Mouse (Mus musculus) intestine, embryonic 16.5 days (tissue): ENCODE results near the gene Clcn3. TPM values are rescaled to one million over a fixed set of nuclear protein-coding genes. Genes with fewer than 3 reads are reported as not detected.

ENCODE experiments used
- ATAC-seq: fragments of 200-750 bp; cut with Nextera tagmentation; 2 replicates; pipeline ENCODE4 v1.8.0; 2017; ENCODE audit warnings: moderate TSS enrichment, moderate library complexity
- H3K27ac ChIP-seq: fragments of 300-500 bp; sonication (generic); 2 replicates; pipeline ENCODE4 v1.5.1; 2014; ENCODE audit warnings: mild to moderate bottlenecking, low read length
- H3K27me3 ChIP-seq: fragments of 300-500 bp; sonication (generic); replicated peaks from 2 replicates; pipeline ENCODE4 v1.6.1; 2014; ENCODE audit warnings: low read length, control low read depth, mixed read lengths; ENCODE audit not compliant: control insufficient read depth, insufficient read depth
- H3K36me3 ChIP-seq: fragments of 300-500 bp; sonication (generic); 2 replicates; pipeline ENCODE4 v1.6.1; 2014; ENCODE audit warnings: low read length, control low read depth; ENCODE audit not compliant: control insufficient read depth, insufficient read depth
- H3K4me1 ChIP-seq: fragments of 300-500 bp; sonication (generic); 2 replicates; pipeline ENCODE4 v1.6.1; 2014; ENCODE audit warnings: low read length, control low read depth, mixed read lengths; ENCODE audit not compliant: control insufficient read depth, insufficient read depth
- H3K4me2 ChIP-seq: fragments of 300-500 bp; sonication (generic); 2 replicates; pipeline ENCODE4 v1.6.1; 2014; ENCODE audit warnings: low read depth, low read length, control low read depth
- H3K4me3 ChIP-seq: fragments of 300-500 bp; sonication (generic); 2 replicates; pipeline ENCODE4 v1.5.1; 2014; ENCODE audit warnings: mild to moderate bottlenecking, low read length
- H3K9ac ChIP-seq: fragments of 300-500 bp; sonication (generic); 2 replicates; pipeline ENCODE4 v1.6.1; 2014; ENCODE audit warnings: low read depth, low read length
- H3K9me3 ChIP-seq: fragments of 300-500 bp; sonication (generic); 2 replicates; pipeline ENCODE4 v1.6.1; 2016; ENCODE audit warnings: low read length, control low read depth; ENCODE audit not compliant: control insufficient read depth
- WGBS: fragments of 180-500 bp; shearing (Covaris S2); extraction: QIAGEN DNeasy Blood & Tissue Kit; methylation state at CpG from one replicate; pipeline ENCODE4 v1.1.7; 2014; 5-methylcytosine and 5-hydroxymethylcytosine counted together
- polyA plus RNA-seq: library from polyadenylated mRNA; unstranded; fragments of >200 nt; fragmentation: Nextera tagmentation; extraction: Ambion mirVana; gene quantifications from 2 replicates; pipeline ENCODE4 v1.2.1, GENCODE M21; 2015

Gene Clcn3
- polyA plus RNA-seq, 1 experiment from 2014 or later, result 30.2 TPM

GRCm38 (mm10) chr8:60938717-60939424 lies 44.2 kb downstream of the Clcn3 start:
- H3K36me3 ChIP-seq, result no peaks in the 10 kb centered on the region
- no peak overlapping the region for H3K27ac ChIP-seq
- no peak overlapping the region for H3K4me3 ChIP-seq
- no peaks in the 10 kb centered on the region for H3K27me3 ChIP-seq
- no peak overlapping the region for H3K9ac ChIP-seq
- 53% methylated on average over 3 of the region's 3 CpGs for WGBS
- no peaks in the 10 kb centered on the region for H3K4me1 ChIP-seq
- no peak for ATAC-seq
- no peaks in the 10 kb centered on the region for H3K9me3 ChIP-seq
- H3K4me2 ChIP-seq, result no peak overlapping the region

DNA sequence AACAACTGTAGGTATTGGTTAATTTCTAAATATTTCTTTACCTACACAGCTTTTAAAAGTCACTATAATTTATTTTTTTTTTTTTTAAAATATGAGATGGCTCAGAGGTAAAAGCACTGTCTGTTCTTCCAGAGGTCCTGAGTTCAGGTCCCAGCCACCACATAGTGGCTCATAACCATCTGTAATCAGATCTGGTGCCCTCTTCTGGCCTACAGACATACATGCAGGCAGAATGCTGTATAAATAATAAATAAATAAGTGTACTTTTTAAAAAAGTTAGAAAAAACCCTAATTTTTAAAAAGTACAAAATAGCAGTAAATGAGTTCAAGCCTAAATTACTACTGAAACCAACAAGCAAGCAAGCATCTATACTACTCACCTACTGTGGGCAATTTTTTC lies 49.5 kb downstream of the Clcn3 start:
- Histone ChIP-seq H3K9me3 (no peaks in the 10 kb centered on the region), H3K4me3 (no peak overlapping the region), H3K27ac (no peak overlapping the region), H3K4me2 (no peak overlapping the region), H3K36me3 (no peaks in the 10 kb centered on the region), H3K9ac (no peak overlapping the region), H3K4me1 (no peaks in the 10 kb centered on the region), H3K27me3 (no peaks in the 10 kb centered on the region)
- ATAC-seq, result no peak

GRCm38 (mm10) chr8:60920176-60920575 lies 62.9 kb downstream of the Clcn3 start:
- 83% methylated on average over 4 of the region's 4 CpGs for WGBS
- no peak overlapping the region for H3K9ac ChIP-seq
- no peak overlapping the region for H3K4me3 ChIP-seq
- no peak overlapping the region for H3K27ac ChIP-seq
- no peak for ATAC-seq
- peaks cover 2% of the 10 kb centered on the region; the same call in 1 of the 2 replicates for H3K36me3 ChIP-seq
- H3K9me3 ChIP-seq, result no peaks in the 10 kb centered on the region
- H3K27me3 ChIP-seq, result no peaks in the 10 kb centered on the region
- H3K4me2 ChIP-seq, result no peak overlapping the region
- H3K4me1 ChIP-seq, result no peaks in the 10 kb centered on the region

GRCm38 (mm10) chr8:60919069-60919468 lies 64.0 kb downstream of the Clcn3 start:
- no peak overlapping the region for H3K4me3 ChIP-seq
- WGBS, result 77% methylated on average over 3 of the region's 3 CpGs
- no peaks in the 10 kb centered on the region for H3K27me3 ChIP-seq
- ATAC-seq, result peak; percentile 91
- H3K4me2 ChIP-seq, result no peak overlapping the region
- no peaks in the 10 kb centered on the region for H3K4me1 ChIP-seq
- no peaks in the 10 kb centered on the region for H3K9me3 ChIP-seq
- H3K27ac ChIP-seq, result no peak overlapping the region
- no peak overlapping the region for H3K9ac ChIP-seq
- peaks cover 2% of the 10 kb centered on the region; the same call in 1 of the 2 replicates for H3K36me3 ChIP-seq

DNA sequence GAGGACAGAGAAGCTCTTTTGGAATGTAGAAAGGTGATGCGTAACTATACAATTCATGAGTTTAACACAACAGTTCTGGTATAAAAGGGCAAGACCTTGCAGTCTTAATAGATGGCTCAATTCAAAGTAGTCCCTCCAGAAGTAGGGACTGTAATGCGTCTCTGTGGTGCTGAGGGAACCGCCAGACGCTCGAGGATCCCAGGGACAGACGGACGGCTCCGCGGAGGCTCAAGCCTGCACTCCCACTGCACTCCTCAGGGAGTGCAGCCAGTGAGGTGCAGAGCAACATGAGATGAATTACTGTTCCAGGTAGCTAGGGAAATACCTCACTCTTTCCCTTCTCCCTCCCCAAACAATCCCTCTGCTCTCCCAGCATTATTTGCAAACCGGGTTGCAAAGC lies 70.5 kb downstream of the Clcn3 start:
- Histone ChIP-seq H3K27ac (no peak overlapping the region), H3K27me3 (no peaks in the 10 kb centered on the region), H3K4me2 (no peak overlapping the region), H3K36me3 (peaks cover 4% of the 10 kb centered on the region; the same call in 1 of the 2 replicates), H3K9ac (no peak overlapping the region), H3K9me3 (no peaks in the 10 kb centered on the region), H3K4me3 (no peak overlapping the region), H3K4me1 (no peaks in the 10 kb centered on the region)
- WGBS, result 54% methylated on average over 10 of the region's 10 CpGs
- no peak for ATAC-seq

- Histone ChIP-seq H3K9ac (no peak overlapping the region), H3K9me3 (no peaks in the 10 kb centered on the region), H3K4me3 (no peak overlapping the region), H3K4me1 (no peaks in the 10 kb centered on the region), H3K36me3 (peaks cover 4% of the 10 kb centered on the region; the same call in 1 of the 2 replicates), H3K4me2 (no peak overlapping the region), H3K27me3 (no peaks in the 10 kb centered on the region), H3K27ac (no peak overlapping the region)
- no peak for ATAC-seq
- 72% methylated on average over 4 of the region's 4 CpGs for WGBS
Measured at GRCm38 (mm10) chr8:60912081-60912480, 71.0 kb downstream of the Clcn3 start.

DNA sequence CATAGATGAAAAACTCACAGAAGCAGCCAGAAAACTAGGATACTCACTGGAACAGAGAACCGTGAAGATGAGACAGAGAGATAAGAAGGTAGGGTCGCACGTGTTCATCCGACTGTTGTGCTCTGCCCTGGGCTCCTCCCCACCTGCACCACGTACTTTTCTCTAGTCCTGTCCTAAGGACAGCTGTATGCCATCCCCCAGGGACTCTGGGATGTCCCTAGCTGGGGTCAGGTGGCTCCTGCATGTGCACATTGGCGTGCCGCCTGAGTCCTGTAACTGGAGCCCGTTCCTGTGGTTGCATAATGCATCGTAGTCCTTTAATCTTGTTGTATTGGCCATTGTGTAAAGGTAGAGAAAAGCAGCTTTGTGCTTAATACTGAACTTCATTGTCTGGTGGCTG lies 83.0 kb downstream of the Clcn3 start:
- Histone ChIP-seq H3K27me3 (no peaks in the 10 kb centered on the region), H3K4me1 (no peaks in the 10 kb centered on the region), H3K9me3 (no peaks in the 10 kb centered on the region), H3K4me2 (no peak overlapping the region), H3K9ac (no peak overlapping the region), H3K36me3 (no peaks in the 10 kb centered on the region), H3K4me3 (no peak overlapping the region), H3K27ac (no peak overlapping the region)
- no peak for ATAC-seq
- 75% methylated on average over 9 of the region's 9 CpGs for WGBS

- Histone ChIP-seq H3K9me3 (no peaks in the 10 kb centered on the region), H3K4me1 (peaks cover 6% of the 10 kb centered on the region), H3K4me3 (no peak overlapping the region), H3K27me3 (no peaks in the 10 kb centered on the region), H3K4me2 (no peak overlapping the region), H3K27ac (no peak overlapping the region), H3K36me3 (peaks cover 2% of the 10 kb centered on the region; the same call in 1 of the 2 replicates), H3K9ac (no peak overlapping the region)
- WGBS, result 86% methylated on average over 6 of the region's 6 CpGs
- ATAC-seq, result no peak
Measured at GRCm38 (mm10) chr8:60895878-60896277, 87.2 kb downstream of the Clcn3 start.

DNA sequence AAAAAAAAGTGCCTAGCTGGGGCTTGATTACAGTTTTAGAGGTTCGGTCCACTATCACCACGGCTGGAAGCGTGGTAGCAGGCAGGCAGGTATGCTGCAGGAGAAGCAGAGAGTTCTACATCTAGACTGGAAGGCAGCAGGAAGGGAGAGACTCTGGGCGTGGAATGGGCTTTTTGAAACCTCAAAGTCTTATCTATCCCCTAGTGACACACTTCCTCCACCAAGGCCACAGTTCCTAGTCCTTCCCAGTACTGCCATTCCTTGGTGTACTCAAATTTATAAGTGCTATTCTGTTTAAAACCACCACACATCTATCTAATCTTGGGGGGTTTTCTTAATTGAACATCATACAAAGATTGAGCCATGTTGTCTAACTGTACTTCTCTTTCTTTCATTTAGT lies 91.3 kb downstream of the Clcn3 start:
- WGBS, result 90% methylated on average over 4 of the region's 4 CpGs
- no peak overlapping the region for H3K9ac ChIP-seq
- H3K4me2 ChIP-seq, result no peak overlapping the region
- H3K4me3 ChIP-seq, result no peak overlapping the region
- H3K27me3 ChIP-seq, result 0 out of 2 replicates have a peak, but pooled peaks cover 2% of the 10 kb centered on the region
- no peaks in the 10 kb centered on the region for H3K9me3 ChIP-seq
- peaks cover 9% of the 10 kb centered on the region for H3K4me1 ChIP-seq
- no peak overlapping the region for H3K27ac ChIP-seq
- H3K36me3 ChIP-seq, result peaks cover 2% of the 10 kb centered on the region; the same call in 1 of the 2 replicates
- no peak for ATAC-seq

GRCm38 (mm10) chr8:60890520-60890874 lies 92.6 kb downstream of the Clcn3 start:
- Histone ChIP-seq H3K9ac (peak overlapping the region; percentile 79), H3K4me1 (peaks cover 9% of the 10 kb centered on the region), H3K9me3 (no peaks in the 10 kb centered on the region), H3K27ac (no peak overlapping the region), H3K4me3 (peak overlapping the region; percentile 78), H3K36me3 (peaks cover 2% of the 10 kb centered on the region; the same call in 1 of the 2 replicates), H3K4me2 (peak overlapping the region; percentile 68), H3K27me3 (0 out of 2 replicates have a peak, but pooled peaks cover 2% of the 10 kb centered on the region)
- no peak for ATAC-seq
- WGBS, result under 1% methylated on average over 21 of the region's 23 CpGs
